Mouse (Mus musculus): Measurements from ENCODE around the gene AI597479.

- no peak for TF ChIP-seq POLR2A (IDR thresholded peaks at IDR 0.05; ENCODE audit: low read depth, low read length)
- no peak for TF ChIP-seq CTCF (conservative IDR thresholded peaks at IDR 0.05; ENCODE audit: insufficient read depth, insufficient read length, low read depth, low read length)
Measured at GRCm38 (mm10) chr1:43078124-43078523, 20.4 kb upstream of the AI597479 start.

Measured in kidney, adult 2 months (tissue).